Mouse (Mus musculus) lung, postnatal 0 days (tissue): ENCODE measurements at regions not wholly inside any gene's neighbourhood (a gene's known extent, or its start where the extent isn't known, plus 50 kb on each side); places are given as distances from the start of the nearest gene placed in this dataset.

Source experiments
- CTCF ChIP-seq: IDR thresholded peaks from 2 replicates; pipeline ENCODE4 v1.5.1; 2016; ENCODE audit warnings: antibody characterized with exemption, mild to moderate bottlenecking
- EP300 ChIP-seq: IDR thresholded peaks from 2 replicates; pipeline ENCODE4 v1.6.1; 2016; ENCODE audit warnings: antibody characterized with exemption, mild to moderate bottlenecking, control low read depth

DNA sequence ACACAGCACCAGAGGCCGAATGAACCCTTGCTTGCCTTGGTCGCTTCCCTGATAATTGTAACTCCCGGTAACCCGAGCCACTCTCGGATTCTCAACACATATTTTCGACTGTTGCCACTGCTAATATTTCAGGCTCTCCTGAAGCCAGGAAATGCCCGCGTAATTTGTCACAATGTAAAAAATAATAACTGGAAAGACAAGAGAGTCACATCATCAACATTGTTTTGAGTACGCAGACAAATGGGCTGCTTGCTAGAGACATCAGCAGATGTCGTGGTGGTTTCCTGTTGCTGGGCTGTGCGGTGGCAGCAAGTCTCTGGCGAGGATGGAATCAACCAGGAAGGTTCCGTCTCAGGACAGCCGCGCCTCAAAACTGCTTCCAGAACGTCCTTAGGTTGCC is 497.1 kb downstream of the Efna5 start:
- TF ChIP-seq EP300 (no peak), CTCF (no peak)
